Mouse (Mus musculus) erythroblast, embryonic 14.5 days (primary cell): ENCODE data around the gene Irak3.

Experiments
- GATA1 ChIP-seq: IDR thresholded peaks from 2 replicates; pipeline ENCODE4 v1.6.1; 2012; ENCODE audit warnings: low read length, inconsistent platforms, mixed read lengths
- TAL1 ChIP-seq: IDR thresholded peaks from 3 replicates; pipeline ENCODE4 v1.6.1; 2012; ENCODE audit warnings: low read length, inconsistent platforms, mixed read lengths

- TF ChIP-seq GATA1 (no peak), TAL1 (no peak)
Observed at GRCm38 (mm10) chr10:120092548-120092947, 109.4 kb downstream of the Irak3 start.
